Comparison of ENCODE assay signal across 21 mouse cellular contexts in genomic region chr12:93207596-93207995, GRCm38 (mm10).
DNase-seq lines count a peak whose midpoint lies in the region; ATAC-seq and TF ChIP-seq lines count a peak whose summit lies in the region.
"Had no signal": no experiment of that assay in that cellular context is flagged by ENCODE, and none has a peak within 500 bp of the region (broad histone marks: within the 10 kb centered on the region; RNA-seq: fewer than 3 reads in every experiment).

No protein-coding gene starts in this region.

- H3K4me3 ChIP-seq in embryonic facial prominence, embryonic 14.5 days (ENCODE audit: low read depth, low read length) = no peak overlapping the region
- no peak overlapping the region for H3K4me3 ChIP-seq in embryonic facial prominence, embryonic 10.5 days
- H3K4me3 ChIP-seq: embryonic facial prominence, embryonic 13.5 days; forebrain, embryonic 15.5 days had no signal

- no peak overlapping the region for H3K27ac ChIP-seq in embryonic facial prominence, embryonic 14.5 days (replicated peaks; ENCODE audit: low read depth, low read length)
- no peak overlapping the region for H3K27ac ChIP-seq in embryonic facial prominence, embryonic 10.5 days (replicated peaks)
- H3K27ac ChIP-seq: embryonic facial prominence, embryonic 13.5 days; forebrain, embryonic 15.5 days had no signal

- no peak overlapping the region for H3K4me2 ChIP-seq in embryonic facial prominence, embryonic 14.5 days (ENCODE audit: low read depth, low read length)
- H3K4me2 ChIP-seq: embryonic facial prominence, embryonic 13.5 days; forebrain, embryonic 15.5 days had no signal

- no peaks in the 10 kb centered on the region for H3K4me1 ChIP-seq in embryonic facial prominence, embryonic 14.5 days (ENCODE audit: control insufficient read depth, insufficient read depth, low read length)
- no peaks in the 10 kb centered on the region for H3K4me1 ChIP-seq in embryonic facial prominence, embryonic 10.5 days
- H3K4me1 ChIP-seq: embryonic facial prominence, embryonic 13.5 days; forebrain, embryonic 15.5 days had no signal

- no peak for TF ChIP-seq CTCF in brain, embryonic 14.5 days (IDR thresholded peaks at IDR 0.05; ENCODE audit: borderline replicate concordance, extremely low read depth, insufficient read depth, insufficient read length)

- no peaks in the 10 kb centered on the region for H3K36me3 ChIP-seq in embryonic facial prominence, embryonic 14.5 days (ENCODE audit: control insufficient read depth, insufficient read depth, low read length)
- H3K36me3 ChIP-seq in embryonic facial prominence, embryonic 10.5 days (replicated peaks) = no peaks in the 10 kb centered on the region
- H3K36me3 ChIP-seq: embryonic facial prominence, embryonic 13.5 days; forebrain, embryonic 15.5 days; G1E had no signal

- H3K27me3 ChIP-seq in embryonic facial prominence, embryonic 14.5 days (replicated peaks; ENCODE audit: control insufficient read depth, insufficient read depth, low read length) = no peaks in the 10 kb centered on the region
- no peaks in the 10 kb centered on the region for H3K27me3 ChIP-seq in embryonic facial prominence, embryonic 10.5 days (replicated peaks; ENCODE audit: low read depth, poor library complexity, severe bottlenecking)
- H3K27me3 ChIP-seq: CH12.LX; embryonic facial prominence, embryonic 13.5 days; forebrain, embryonic 15.5 days had no signal

- DNase-seq in embryonic facial prominence, embryonic 14.5 days (ENCODE audit: low spot score) = peak; percentile 10
- no peak for DNase-seq in embryonic facial prominence, embryonic 10.5 days (ENCODE audit: low spot score)
- peak; percentile 0 for DNase-seq in retina, adult 2 months (ENCODE audit: low read depth, low spot score)
- no peak for DNase-seq in retina, postnatal 1 day
- peak; percentile 52 for DNase-seq in brain, embryonic 14.5 days (ENCODE audit: low read depth)
- no peak for DNase-seq in spleen, postnatal 4 days (ENCODE audit: low spot score in 2 of 2)
- DNase-seq: adrenal gland, adult 2 months; adrenal gland, postnatal 10 days; adrenal gland, postnatal 25 days; B cell, adult 2 months; cerebellum, adult 11 months; cerebellum, adult 18-20 months; cerebellum, adult 8-10 months; cerebellum, adult 9-11 months; cerebellum, postnatal 14 days; forebrain, postnatal 0 days had no signal

- ATAC-seq in embryonic facial prominence, embryonic 14.5 days (ENCODE audit: low read depth) = no peak
- ATAC-seq: CD4-positive, CD25-positive, alpha-beta regulatory T cell, adult 4 months; forebrain, embryonic 15.5 days; forebrain, postnatal 0 days had no signal

- WGBS in embryonic facial prominence, embryonic 14.5 days = 79% methylated on average over 3 of the region's 3 CpGs
- 86% methylated on average over 3 of the region's 3 CpGs for WGBS in embryonic facial prominence, embryonic 10.5 days

- no peak for TF ChIP-seq POLR2A in brain, embryonic 14.5 days (IDR thresholded peaks at IDR 0.05; ENCODE audit: borderline replicate concordance, extremely low read depth, insufficient read depth, insufficient read length, poor library complexity, severe bottlenecking)

- no peak overlapping the region for H3K9ac ChIP-seq in embryonic facial prominence, embryonic 14.5 days (ENCODE audit: low read depth, low read length)
- H3K9ac ChIP-seq: embryonic facial prominence, embryonic 13.5 days; forebrain, embryonic 15.5 days; forebrain, postnatal 0 days had no signal

- H3K9me3 ChIP-seq in embryonic facial prominence, embryonic 14.5 days (ENCODE audit: control insufficient read depth, low read length) = 0 out of 2 replicates have a peak, but pooled peaks cover 5% of the 10 kb centered on the region
- H3K9me3 ChIP-seq in embryonic facial prominence, embryonic 10.5 days = no peaks in the 10 kb centered on the region
- H3K9me3 ChIP-seq: embryonic facial prominence, embryonic 13.5 days; forebrain, embryonic 15.5 days had no signal

Comparison
In these comparisons a context has a peak if more than half of its experiments do, and no peak if none do; other contexts are left out.
1. DNase-seq: peak in embryonic facial prominence, embryonic 14.5 days (single experiment), retina, adult 2 months (single experiment) and brain, embryonic 14.5 days (single experiment); none in embryonic facial prominence, embryonic 10.5 days (single experiment), retina, postnatal 1 day (single experiment) and spleen, postnatal 4 days (0 of 2).